Mouse (Mus musculus) olfactory bulb, adult 2 months (tissue): ENCODE results near the gene Socs1.

Source experiments
- CTCF ChIP-seq: fragments of 200-500 bp; IDR thresholded peaks from 2 replicates; pipeline ENCODE4 v1.5.1; 2012; ENCODE audit warnings: low read depth, mild to moderate bottlenecking, low read length, moderate library complexity; ENCODE audit not compliant: insufficient read depth
- POLR2A ChIP-seq: fragments of 200-500 bp; IDR thresholded peaks from 2 replicates; pipeline ENCODE4 v1.6.1; 2012; ENCODE audit warnings: mild to moderate bottlenecking, low read depth, low read length, moderate library complexity; ENCODE audit not compliant: insufficient read depth

DNA sequence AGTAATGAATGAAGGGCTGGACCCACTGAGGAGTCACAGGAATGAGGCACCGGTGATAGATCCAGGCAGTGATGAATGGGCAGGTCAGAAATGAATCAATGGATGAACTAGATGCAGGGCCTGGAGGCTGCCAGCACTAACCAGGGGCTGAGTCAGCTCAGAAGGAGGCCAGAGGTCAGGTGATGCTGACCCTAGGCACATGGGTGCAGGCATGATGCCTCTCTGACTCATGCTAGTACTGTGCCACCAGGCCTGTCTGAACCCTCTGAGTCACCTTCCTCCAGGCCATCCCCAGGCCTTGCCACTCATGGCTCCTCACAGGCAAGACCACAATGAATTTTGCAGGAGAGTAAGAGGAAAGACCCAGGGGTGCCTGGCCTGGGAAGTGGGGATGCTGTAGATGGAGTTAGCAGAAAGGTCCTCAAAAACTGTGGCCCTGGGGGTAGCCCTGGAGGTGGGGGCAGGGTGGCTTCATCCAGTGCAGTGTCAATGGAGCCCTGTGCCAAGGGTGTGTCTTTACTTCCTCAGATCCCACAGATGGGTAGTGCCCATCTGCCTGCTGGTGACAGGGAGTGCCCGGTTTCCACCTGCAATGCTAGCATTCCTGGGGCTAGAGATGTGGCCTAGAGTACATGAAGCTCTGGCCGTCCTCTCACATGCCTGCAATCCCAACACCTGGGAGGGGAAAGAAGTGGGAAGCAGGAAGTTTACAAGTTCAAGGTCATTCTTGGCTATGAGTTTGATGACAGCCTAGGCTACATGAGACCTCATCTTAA lies 30.6 kb downstream of the Socs1 start:
- TF ChIP-seq CTCF (no peak), POLR2A (no peak)
